Mouse (Mus musculus): ENCODE results near the gene Adgre5. TPM values are rescaled to one million over a fixed set of nuclear protein-coding genes. Genes with fewer than 3 reads are reported as not detected.

Adgre5 gene
- polyA plus RNA-seq, 1 experiment from 2014 or later: 17.1 TPM

DNA sequence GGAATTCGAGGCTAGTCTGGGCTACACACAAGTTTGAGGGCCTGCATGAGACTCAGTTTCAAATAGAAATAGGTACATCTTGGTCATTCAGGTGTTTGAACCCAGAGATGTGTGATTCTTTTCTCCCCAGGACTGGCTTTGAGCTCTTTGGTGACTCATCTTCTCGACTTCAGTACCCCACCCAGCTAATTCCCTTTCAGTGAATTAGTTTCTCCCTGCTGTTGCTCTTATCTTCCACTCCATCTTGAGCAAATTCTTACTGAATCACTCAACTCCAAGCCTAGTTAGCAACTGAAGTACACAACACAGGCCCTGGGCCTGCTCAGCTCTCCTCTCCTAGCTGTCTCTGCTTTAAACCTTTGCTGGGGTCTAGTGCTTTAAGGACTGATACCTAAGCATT lies 24.6 kb downstream of the Adgre5 start:
- ATAC-seq (ENCODE audit: low FRiP score, low TSS enrichment) (no peak), DNase-seq (ENCODE audit: low spot score) (no peak)
- 46% methylated on average over 2 of the region's 2 CpGs for WGBS
- Histone ChIP-seq H3K9ac (ENCODE audit: low read length) (no peak overlapping the region), H3K4me2 (replicated peaks; ENCODE audit: low read depth) (peak overlapping the region; percentile 74), H3K9me3 (ENCODE audit: control insufficient read depth, low read length) (no peaks in the 10 kb centered on the region), H3K27me3 (ENCODE audit: control insufficient read depth, insufficient read depth, low read length) (no peaks in the 10 kb centered on the region), H3K4me3 (ENCODE audit: low read depth, low read length) (0 out of 2 replicates have a peak overlapping the region, but pooled peaks have one; percentile 1), H3K27ac (replicated peaks) (peak overlapping the region; percentile 35; the same call in 1 of the 2 replicates), H3K36me3 (ENCODE audit: control insufficient read depth, insufficient read depth, low read length) (peaks cover 15% of the 10 kb centered on the region), H3K4me1 (replicated peaks; ENCODE audit: control insufficient read depth, insufficient read depth) (no peaks in the 10 kb centered on the region)
- no peak for TF ChIP-seq CTCF (IDR thresholded peaks at IDR 0.05; ENCODE audit: low read depth)
- TF ChIP-seq EP300 (optimal IDR thresholded peaks at IDR 0.05): no peak

GRCm38 (mm10) chr8:83715771-83716170 lies 25.4 kb downstream of the Adgre5 start:
- H3K4me2 ChIP-seq (replicated peaks; ENCODE audit: low read depth): peak overlapping the region; percentile 74
- no peak for TF ChIP-seq EP300 (optimal IDR thresholded peaks at IDR 0.05)
- TF ChIP-seq CTCF (IDR thresholded peaks at IDR 0.05; ENCODE audit: low read depth): no peak

DNA sequence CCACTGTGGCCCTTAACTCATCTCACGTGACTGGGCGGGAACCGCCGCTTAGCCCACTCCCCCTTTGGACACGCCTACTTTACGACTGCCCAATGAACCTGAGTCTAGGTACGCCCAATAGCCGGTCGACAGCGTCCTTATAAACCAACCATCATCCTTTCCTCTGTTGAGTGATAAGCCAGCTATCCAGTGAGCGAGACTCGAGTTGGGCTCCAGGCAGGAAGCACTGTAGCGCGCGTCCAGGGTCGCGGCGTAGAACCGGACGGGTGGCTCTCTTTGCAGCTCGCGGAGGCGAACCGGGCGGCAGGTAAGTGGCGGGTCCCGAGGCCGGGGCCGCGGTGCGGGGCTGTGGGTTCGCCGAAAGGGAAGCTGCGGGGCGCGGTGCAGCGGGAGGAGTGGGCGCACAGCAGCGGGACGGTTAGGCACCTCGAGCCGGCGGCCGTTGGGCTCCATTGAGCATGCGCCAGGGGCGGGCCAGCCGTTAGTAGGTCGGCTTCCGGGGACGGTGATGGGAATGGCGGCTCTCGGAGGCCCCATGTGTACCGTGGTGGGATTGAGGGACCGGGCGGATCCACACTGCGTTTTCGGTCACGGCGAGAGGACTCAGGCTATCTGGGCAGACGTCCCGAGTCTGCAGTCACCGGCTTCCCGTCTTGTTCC lies 26.0 kb downstream of the Adgre5 start, which contains the start of gene Ddx39:
Ddx39 (plus strand) TSS at position 147 of the 660 bp plus-strand sequence.
- WGBS: under 1% methylated on average over 62 of the region's 63 CpGs

More at GRCm38 (mm10) chr8:83715771-83716170, 25.4 kb downstream of the Adgre5 start:
- H3K36me3 ChIP-seq (ENCODE audit: control insufficient read depth, insufficient read depth, low read length): peaks cover 12% of the 10 kb centered on the region
- DNase-seq (ENCODE audit: low spot score): no peak
- no peaks in the 10 kb centered on the region for H3K27me3 ChIP-seq (ENCODE audit: control insufficient read depth, insufficient read depth, low read length)
- peak overlapping the region; percentile 84 for H3K4me3 ChIP-seq (ENCODE audit: low read depth, low read length)
- H3K4me1 ChIP-seq (replicated peaks; ENCODE audit: control insufficient read depth, insufficient read depth): no peaks in the 10 kb centered on the region
- ATAC-seq (ENCODE audit: low FRiP score, low TSS enrichment): no peak
- H3K27ac ChIP-seq (replicated peaks): peak overlapping the region; percentile 94
- WGBS: under 1% methylated on average over 17 of the region's 17 CpGs
- peak overlapping the region; percentile 85 for H3K9ac ChIP-seq (ENCODE audit: low read length)
- no peaks in the 10 kb centered on the region for H3K9me3 ChIP-seq (ENCODE audit: control insufficient read depth, low read length)

GRCm38 (mm10) chr8:83714676-83715030 lies 26.5 kb downstream of the Adgre5 start:
- DNase-seq (ENCODE audit: low spot score) (no peak), ATAC-seq (ENCODE audit: low FRiP score, low TSS enrichment) (no peak)
- WGBS: 17% methylated on average over 8 of the region's 8 CpGs
- TF ChIP-seq EP300 (optimal IDR thresholded peaks at IDR 0.05) (no peak), CTCF (IDR thresholded peaks at IDR 0.05; ENCODE audit: low read depth) (no peak)
- Histone ChIP-seq H3K9me3 (ENCODE audit: control insufficient read depth, low read length) (no peaks in the 10 kb centered on the region), H3K36me3 (ENCODE audit: control insufficient read depth, insufficient read depth, low read length) (0 out of 2 replicates have a peak, but pooled peaks cover 2% of the 10 kb centered on the region), H3K4me2 (replicated peaks; ENCODE audit: low read depth) (peak overlapping the region; percentile 40), H3K27me3 (ENCODE audit: control insufficient read depth, insufficient read depth, low read length) (no peaks in the 10 kb centered on the region), H3K4me3 (ENCODE audit: low read depth, low read length) (peak overlapping the region; percentile 84; the same call in 1 of the 2 replicates), H3K9ac (ENCODE audit: low read length) (no peak overlapping the region), H3K4me1 (replicated peaks; ENCODE audit: control insufficient read depth, insufficient read depth) (no peaks in the 10 kb centered on the region), H3K27ac (replicated peaks) (no peak overlapping the region)

More for the DNA sequence above, 26.0 kb downstream of the Adgre5 start, which contains the start of gene Ddx39:
- no peaks in the 10 kb centered on the region for H3K27me3 ChIP-seq (ENCODE audit: control insufficient read depth, insufficient read depth, low read length)
- H3K36me3 ChIP-seq (ENCODE audit: control insufficient read depth, insufficient read depth, low read length): peaks cover 6% of the 10 kb centered on the region
- no peaks in the 10 kb centered on the region for H3K9me3 ChIP-seq (ENCODE audit: control insufficient read depth, low read length)
- TF ChIP-seq EP300 (optimal IDR thresholded peaks at IDR 0.05): no peak
- no peak for TF ChIP-seq CTCF (IDR thresholded peaks at IDR 0.05; ENCODE audit: low read depth)
- H3K27ac ChIP-seq (replicated peaks): peak within 1 kb of the TSS; percentile 94
- peak within 1 kb of the TSS; percentile 84 for H3K4me3 ChIP-seq (ENCODE audit: low read depth, low read length)
- H3K9ac ChIP-seq (ENCODE audit: low read length): peak within 1 kb of the TSS; percentile 85
- ATAC-seq (ENCODE audit: low FRiP score, low TSS enrichment): peak; percentile 99
- peak; percentile 95 for DNase-seq (ENCODE audit: low spot score)
- peak within 1 kb of the TSS; percentile 74 for H3K4me2 ChIP-seq (replicated peaks; ENCODE audit: low read depth)
- no peaks in the 10 kb centered on the region for H3K4me1 ChIP-seq (replicated peaks; ENCODE audit: control insufficient read depth, insufficient read depth)

- no peak for ATAC-seq (ENCODE audit: low FRiP score, low TSS enrichment)
- Histone ChIP-seq H3K4me3 (ENCODE audit: low read depth, low read length) (no peak overlapping the region), H3K27me3 (ENCODE audit: control insufficient read depth, insufficient read depth, low read length) (no peaks in the 10 kb centered on the region), H3K36me3 (ENCODE audit: control insufficient read depth, insufficient read depth, low read length) (no peaks in the 10 kb centered on the region), H3K4me1 (replicated peaks; ENCODE audit: control insufficient read depth, insufficient read depth) (no peaks in the 10 kb centered on the region), H3K9me3 (ENCODE audit: control insufficient read depth, low read length) (no peaks in the 10 kb centered on the region), H3K27ac (replicated peaks) (no peak overlapping the region), H3K4me2 (replicated peaks; ENCODE audit: low read depth) (no peak overlapping the region), H3K9ac (ENCODE audit: low read length) (no peak overlapping the region)
- no peak for DNase-seq (ENCODE audit: low spot score)
- TF ChIP-seq EP300 (optimal IDR thresholded peaks at IDR 0.05) (no peak), CTCF (IDR thresholded peaks at IDR 0.05; ENCODE audit: low read depth) (no peak)
- WGBS: 69% methylated on average over 8 of the region's 8 CpGs
Measured at GRCm38 (mm10) chr8:83707554-83707953, 33.6 kb downstream of the Adgre5 start.

DNA sequence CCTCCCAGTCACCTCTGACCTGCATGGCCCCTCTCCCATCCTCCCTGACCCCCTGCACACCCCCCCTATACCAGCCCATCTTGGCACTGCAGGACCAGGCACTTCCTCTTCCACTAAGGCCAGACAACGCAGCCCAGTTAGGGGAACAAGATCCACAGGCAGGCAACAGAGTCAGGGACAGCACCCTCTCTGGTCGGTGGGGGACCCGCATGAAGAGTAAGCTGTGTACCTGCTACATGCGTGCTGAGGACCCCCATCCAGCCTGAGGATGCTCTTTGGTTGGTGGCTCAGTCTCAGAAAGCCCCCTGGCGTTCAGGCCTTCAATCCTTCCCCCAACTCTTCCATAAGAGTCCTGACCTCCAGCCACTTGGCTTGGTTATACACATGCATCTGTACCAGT lies 34.7 kb downstream of the Adgre5 start:
- no peak for TF ChIP-seq EP300 (optimal IDR thresholded peaks at IDR 0.05)
- TF ChIP-seq CTCF (IDR thresholded peaks at IDR 0.05; ENCODE audit: low read depth): no peak
- 66% methylated on average over 5 of the region's 5 CpGs for WGBS
- ATAC-seq (ENCODE audit: low FRiP score, low TSS enrichment): no peak
- Histone ChIP-seq H3K4me3 (ENCODE audit: low read depth, low read length) (no peak overlapping the region), H3K9me3 (ENCODE audit: control insufficient read depth, low read length) (no peaks in the 10 kb centered on the region), H3K4me2 (replicated peaks; ENCODE audit: low read depth) (no peak overlapping the region), H3K27ac (replicated peaks) (no peak overlapping the region), H3K4me1 (replicated peaks; ENCODE audit: control insufficient read depth, insufficient read depth) (no peaks in the 10 kb centered on the region), H3K27me3 (ENCODE audit: control insufficient read depth, insufficient read depth, low read length) (no peaks in the 10 kb centered on the region), H3K36me3 (ENCODE audit: control insufficient read depth, insufficient read depth, low read length) (no peaks in the 10 kb centered on the region), H3K9ac (ENCODE audit: low read length) (no peak overlapping the region)
- no peak for DNase-seq (ENCODE audit: low spot score)

Measured in stomach, postnatal 0 days (tissue).